Mouse (Mus musculus): ENCODE data around the gene Clstn1. TPM values are rescaled to one million over a fixed set of nuclear protein-coding genes. Genes with fewer than 3 reads are reported as not detected.

Gene Clstn1
- total RNA-seq, 2 experiments from 2014 or later = 782 to 866 TPM

- DNase-seq (ENCODE audit: extremely low spot score in 1 of 2, low spot score in 1 of 2) = no peak
Observed at GRCm38 (mm10) chr4:149665016-149665691, 78.9 kb downstream of the Clstn1 start.

GRCm38 (mm10) chr4:149665692-149666090 is 79.4 kb downstream of the Clstn1 start:
- DNase-seq (ENCODE audit: extremely low spot score in 1 of 2, low spot score in 1 of 2) = no peak

- DNase-seq (ENCODE audit: extremely low spot score in 1 of 2, low spot score in 1 of 2) = no peak
Observed at GRCm38 (mm10) chr4:149671175-149671574, 84.9 kb downstream of the Clstn1 start.

GRCm38 (mm10) chr4:149672747-149673146 is 86.5 kb downstream of the Clstn1 start:
- no peak for DNase-seq (ENCODE audit: extremely low spot score in 1 of 2, low spot score in 1 of 2)

DNA sequence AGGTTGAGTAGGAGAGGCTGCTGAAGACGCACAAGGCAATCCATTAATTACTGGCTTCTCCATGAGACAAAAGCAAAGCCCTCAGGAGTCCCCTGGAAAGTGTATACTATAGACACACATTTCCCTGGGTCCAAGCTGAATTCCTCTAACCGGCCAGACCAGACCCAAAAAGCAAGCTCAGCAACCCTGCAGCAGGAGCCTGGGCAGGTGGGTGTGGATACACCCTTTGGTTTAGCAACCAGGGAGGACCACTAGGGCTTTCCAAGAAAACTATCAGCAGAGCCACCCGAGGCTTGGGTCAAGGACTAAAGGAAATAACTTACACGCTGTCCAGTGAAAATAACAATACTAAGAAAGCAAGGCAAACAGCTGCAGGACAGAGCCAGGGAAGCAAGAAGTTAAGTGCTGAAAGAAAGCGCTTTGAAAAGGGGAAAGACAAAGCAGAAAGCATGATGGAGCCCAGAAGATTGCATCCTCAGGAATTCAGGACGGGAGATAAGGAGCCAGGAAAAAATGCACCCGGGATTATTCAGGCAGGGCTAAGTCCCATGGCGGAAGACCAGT is 88.6 kb downstream of the Clstn1 start:
- DNase-seq (ENCODE audit: extremely low spot score in 1 of 2, low spot score in 1 of 2) = no peak

DNA sequence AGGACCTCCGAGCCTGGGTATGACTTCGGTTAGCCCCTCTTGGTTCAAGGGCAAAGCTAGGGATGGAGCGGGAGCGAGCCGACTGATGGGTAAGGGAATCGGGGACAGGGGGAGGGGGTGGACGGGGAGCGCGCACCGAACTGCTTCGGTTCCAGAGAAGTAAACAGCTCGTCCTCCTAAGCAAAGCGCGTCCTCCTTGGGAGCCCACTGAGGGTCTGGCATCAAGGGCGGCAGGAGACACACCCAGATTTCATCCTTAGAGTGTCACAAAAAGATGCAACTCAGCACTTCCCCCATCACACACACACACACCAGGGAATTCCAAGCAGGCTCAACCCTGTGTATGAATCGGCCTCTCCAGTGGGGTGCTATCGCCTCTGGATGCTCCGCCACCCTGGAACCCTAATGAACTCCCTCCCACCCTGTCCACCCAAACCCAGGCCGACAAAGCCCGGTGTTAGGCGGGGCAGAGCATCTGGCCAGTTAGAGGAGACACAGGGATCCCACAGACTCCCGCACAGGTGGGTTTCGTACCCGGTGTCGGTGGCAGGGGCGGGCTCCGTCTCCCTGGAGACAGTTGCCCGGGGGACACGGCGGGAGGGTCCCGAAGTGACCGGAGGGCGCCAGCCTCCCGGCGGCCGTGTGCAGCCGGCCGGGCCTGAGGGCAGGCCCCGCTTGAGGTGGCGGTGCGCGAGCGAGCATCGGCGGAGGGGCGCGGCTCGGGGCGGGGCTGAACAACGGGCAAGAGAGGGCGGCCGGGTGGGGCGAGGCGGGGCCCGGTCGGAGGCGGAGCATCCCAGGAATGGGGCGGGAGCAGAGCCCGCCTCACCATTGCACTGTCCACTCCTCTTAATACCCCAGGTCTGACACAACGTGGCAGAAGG is 89.4 kb downstream of the Clstn1 start:
- DNase-seq (ENCODE audit: extremely low spot score in 1 of 2, low spot score in 1 of 2) = peak; percentile 60 to 62

GRCm38 (mm10) chr4:149678006-149678405 is 91.7 kb downstream of the Clstn1 start:
- no peak for DNase-seq (ENCODE audit: extremely low spot score in 1 of 2, low spot score in 1 of 2)

DNA sequence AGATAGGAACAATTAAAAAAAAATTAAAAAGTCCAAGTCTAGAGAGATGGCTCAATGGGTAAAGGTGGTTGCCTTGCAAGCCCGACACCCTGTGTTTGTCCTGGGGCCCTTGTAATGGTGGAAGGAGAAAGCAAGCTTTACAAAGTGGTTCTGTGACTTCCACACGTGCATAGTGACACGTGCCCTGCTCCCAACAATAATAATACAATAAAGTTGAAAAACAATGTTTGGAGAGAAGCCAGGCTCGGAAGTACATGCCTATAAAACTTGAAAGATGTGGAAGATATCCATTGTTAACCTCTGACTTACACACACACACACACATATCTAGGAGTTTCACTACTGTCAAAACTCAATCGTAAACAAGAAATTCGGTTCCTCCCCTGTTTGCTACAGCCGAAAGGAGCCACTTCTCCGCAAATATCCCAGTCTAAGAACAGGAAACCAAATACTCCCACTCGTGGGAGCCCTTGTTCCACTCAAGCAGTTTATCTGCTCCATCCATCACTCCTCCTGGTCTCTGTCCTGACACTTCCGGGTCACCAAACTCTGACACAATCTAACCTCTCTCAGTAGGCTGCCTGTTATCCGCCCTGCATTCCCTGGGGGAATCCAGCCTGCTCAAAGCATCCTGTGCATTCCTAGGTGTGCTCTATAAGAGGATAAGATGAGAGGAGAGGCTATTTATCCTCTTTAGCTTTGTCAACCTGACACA is 92.9 kb downstream of the Clstn1 start:
- no peak for DNase-seq (ENCODE audit: extremely low spot score in 1 of 2, low spot score in 1 of 2)

DNA sequence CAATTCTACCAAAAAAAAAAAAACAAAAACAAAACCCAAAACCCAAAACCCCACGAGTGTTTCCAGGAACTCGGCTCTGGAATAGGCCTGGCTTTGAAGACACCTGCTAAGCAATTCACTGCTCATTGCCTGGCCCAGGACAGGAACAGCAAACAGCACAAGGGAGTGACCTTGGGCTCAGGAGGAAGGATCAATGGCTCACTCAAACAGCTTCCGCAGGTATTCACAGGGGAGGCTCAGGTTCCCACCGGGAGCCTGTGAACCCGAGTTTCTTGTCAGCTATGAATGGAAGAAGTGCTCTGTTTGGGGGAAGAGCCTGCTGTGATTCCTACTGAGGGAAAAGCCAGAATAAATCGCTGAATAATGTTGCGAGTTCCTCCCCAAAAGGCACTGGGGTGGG is 97.6 kb downstream of the Clstn1 start:
- DNase-seq (ENCODE audit: extremely low spot score in 1 of 2, low spot score in 1 of 2) = no peak

- DNase-seq (ENCODE audit: extremely low spot score in 1 of 2, low spot score in 1 of 2) = no peak
Observed at GRCm38 (mm10) chr4:149684841-149685623, 98.8 kb downstream of the Clstn1 start.

- DNase-seq (ENCODE audit: extremely low spot score in 1 of 2, low spot score in 1 of 2) = no peak
Observed at GRCm38 (mm10) chr4:149688861-149689260, 102.6 kb downstream of the Clstn1 start.

GRCm38 (mm10) chr4:149689822-149690700 is 103.8 kb downstream of the Clstn1 start:
- DNase-seq (ENCODE audit: extremely low spot score in 1 of 2, low spot score in 1 of 2) = no peak

DNA sequence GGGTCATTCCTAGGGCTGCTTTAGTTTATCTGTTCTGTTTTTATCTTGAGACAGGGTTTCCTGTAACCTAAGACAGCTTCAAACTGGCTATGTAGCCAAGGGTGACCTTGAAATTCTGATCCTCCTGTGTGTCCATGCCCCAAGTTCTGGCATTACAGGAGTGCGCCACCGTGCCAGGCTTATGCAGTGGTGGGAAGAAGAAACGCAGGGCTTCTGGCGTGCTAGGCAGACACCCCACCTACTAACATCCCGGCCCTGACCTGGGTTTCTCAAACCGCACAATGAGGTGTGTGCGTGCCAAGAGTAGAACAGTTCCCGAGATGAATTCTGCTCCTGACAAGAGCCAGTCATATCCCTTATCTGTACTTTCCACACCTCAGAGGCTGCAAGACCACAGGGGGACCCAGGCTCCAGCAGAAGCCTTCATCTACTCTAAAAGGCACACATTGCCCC is 104.6 kb downstream of the Clstn1 start:
- DNase-seq (ENCODE audit: extremely low spot score in 1 of 2, low spot score in 1 of 2) = no peak

GRCm38 (mm10) chr4:149691368-149691767 is 105.1 kb downstream of the Clstn1 start:
- DNase-seq (ENCODE audit: extremely low spot score in 1 of 2, low spot score in 1 of 2) = no peak

GRCm38 (mm10) chr4:149696189-149696971 is 110.1 kb downstream of the Clstn1 start:
- DNase-seq (ENCODE audit: extremely low spot score in 1 of 2, low spot score in 1 of 2) = no peak

DNA sequence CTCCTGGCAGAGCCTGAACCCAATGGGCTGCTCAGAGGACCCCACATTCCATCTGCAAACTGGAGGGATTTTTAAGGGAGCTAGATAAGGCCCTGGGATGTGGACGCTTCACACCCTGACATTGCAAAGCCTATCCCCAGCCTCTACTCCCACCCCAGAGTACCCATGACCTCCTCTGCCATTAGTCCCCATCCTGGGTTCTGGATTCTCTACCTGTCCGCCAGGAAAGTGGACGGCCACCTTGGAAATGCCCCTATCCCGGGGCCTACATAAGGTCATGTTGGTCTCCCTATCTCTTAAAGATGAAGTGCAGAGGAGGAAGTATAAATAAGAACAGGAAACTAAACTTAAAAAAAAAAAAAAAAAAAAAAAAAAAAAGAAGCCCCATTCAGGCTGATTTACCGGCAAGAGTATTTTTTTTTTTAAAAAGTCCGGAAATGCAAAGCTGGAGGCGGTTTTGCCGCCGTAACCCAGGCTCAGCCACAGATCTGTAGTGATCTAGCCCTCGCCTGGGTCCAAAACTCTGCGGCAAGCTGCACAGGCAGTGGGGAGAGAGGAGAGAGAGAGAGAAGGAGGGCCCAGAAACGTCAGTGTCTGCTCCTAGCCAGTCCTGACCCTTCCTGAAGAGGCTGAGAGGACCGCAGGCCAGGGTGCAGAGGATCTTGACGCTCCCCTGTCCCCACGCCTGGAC is 111.4 kb downstream of the Clstn1 start:
- DNase-seq (ENCODE audit: extremely low spot score in 1 of 2, low spot score in 1 of 2) = no peak

DNA sequence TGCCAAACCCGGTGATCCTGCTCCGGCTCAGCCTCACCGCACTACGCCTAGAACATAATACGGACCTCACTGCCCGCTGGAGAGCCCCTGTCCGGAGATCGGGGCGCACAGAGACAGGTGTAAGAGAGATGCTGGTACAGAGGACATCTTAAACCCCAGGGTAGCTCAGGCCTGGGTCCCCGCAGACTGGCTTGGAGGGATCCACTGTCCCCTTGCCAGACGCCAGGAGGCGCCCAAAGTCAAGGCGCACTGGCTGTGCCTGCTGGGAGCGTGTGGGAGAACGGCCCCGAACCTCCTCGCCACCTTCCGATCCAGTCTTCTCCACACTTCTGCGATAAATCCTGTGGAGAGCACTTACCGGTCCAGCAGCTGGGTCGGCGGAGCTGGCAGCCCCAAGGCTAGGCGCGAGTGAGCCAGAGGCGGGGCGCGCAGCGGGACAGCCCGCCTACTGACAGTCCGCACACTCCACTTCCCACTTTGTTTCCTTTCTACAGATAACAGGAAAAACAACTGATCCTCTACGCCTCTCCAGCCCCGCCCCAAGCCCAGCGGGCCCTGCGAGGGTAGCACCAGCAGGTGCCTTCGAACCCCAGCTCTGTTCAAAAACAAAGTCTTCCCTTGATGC is 112.0 kb downstream of the Clstn1 start:
- DNase-seq (ENCODE audit: extremely low spot score in 1 of 2, low spot score in 1 of 2) = peak in 1 of 2 experiments; percentile 40

Data from layer of hippocampus, postnatal 25 days (tissue).